Mouse (Mus musculus) liver, embryonic 14.5 days (tissue): ENCODE measurements at regions not wholly inside any gene's neighbourhood (a gene's known extent, or its start where the extent isn't known, plus 50 kb on each side); places are given as distances from the start of the nearest gene placed in this dataset.

Experiments used
- CTCF ChIP-seq: IDR thresholded peaks from 2 replicates; pipeline ENCODE4 v1.5.1; 2016; ENCODE audit warnings: antibody characterized with exemption, low read depth, control low read depth
- EP300 ChIP-seq: IDR thresholded peaks from 2 replicates; pipeline ENCODE4 v1.6.1; 2016; ENCODE audit warnings: antibody characterized with exemption, low read depth

GRCm38 (mm10) chr12:77807674-77808073 is 386.4 kb upstream of the Gm6657 start:
- no peak for TF ChIP-seq CTCF
- no peak for TF ChIP-seq EP300
